Mouse (Mus musculus) stomach, embryonic 16.5 days (tissue): ENCODE data around the gene Zeb2. TPM values are rescaled to one million over a fixed set of nuclear protein-coding genes. Genes with fewer than 3 reads are reported as not detected.

Source experiments
- ATAC-seq: fragments of 200-750 bp; cut with Nextera tagmentation; 2 replicates; pipeline ENCODE4 v1.8.0; 2017; ENCODE audit warnings: moderate number of reproducible peaks, moderate TSS enrichment; ENCODE audit not compliant: insufficient read depth, low FRiP score
- H3K27ac ChIP-seq: fragments of 300-500 bp; sonication (generic); 2 replicates; pipeline ENCODE4 v1.5.1; 2014; ENCODE audit warnings: low read length
- H3K27me3 ChIP-seq: fragments of 300-500 bp; sonication (generic); 2 replicates; pipeline ENCODE4 v1.6.1; 2014; ENCODE audit warnings: low read length, control low read depth, mixed read lengths; ENCODE audit not compliant: control insufficient read depth, insufficient read depth
- H3K36me3 ChIP-seq: fragments of 300-500 bp; sonication (generic); 2 replicates; pipeline ENCODE4 v1.6.1; 2014; ENCODE audit warnings: low read length; ENCODE audit not compliant: control insufficient read depth, insufficient read depth
- H3K4me1 ChIP-seq: fragments of 300-500 bp; sonication (generic); 2 replicates; pipeline ENCODE4 v1.6.1; 2014; ENCODE audit warnings: low read length, control low read depth, mixed read lengths; ENCODE audit not compliant: control insufficient read depth, insufficient read depth
- H3K4me2 ChIP-seq: fragments of 300-500 bp; sonication (generic); 2 replicates; pipeline ENCODE4 v1.6.1; 2014; ENCODE audit warnings: low read depth, low read length, mixed read lengths
- H3K4me3 ChIP-seq: fragments of 300-500 bp; sonication (generic); replicated peaks from 2 replicates; pipeline ENCODE4 v1.5.1; 2014; ENCODE audit warnings: mild to moderate bottlenecking, low read length
- H3K9ac ChIP-seq: fragments of 300-500 bp; sonication (generic); 2 replicates; pipeline ENCODE4 v1.6.1; 2014; ENCODE audit warnings: low read length
- H3K9me3 ChIP-seq: fragments of 300-500 bp; sonication (generic); replicated peaks from 2 replicates; pipeline ENCODE4 v1.6.1; 2016; ENCODE audit warnings: low read length, control low read depth; ENCODE audit not compliant: control insufficient read depth
- WGBS: fragments of 180-500 bp; shearing (Covaris S2); extraction: QIAGEN DNeasy Blood & Tissue Kit; methylation state at CpG from one replicate; pipeline ENCODE4 v1.1.7; 2014; 5-methylcytosine and 5-hydroxymethylcytosine counted together
- polyA plus RNA-seq: library from polyadenylated mRNA; unstranded; fragments of >200 nt; fragmentation: Nextera tagmentation; extraction: Ambion mirVana; gene quantifications from 2 replicates; pipeline ENCODE4 v1.2.1, GENCODE M21; 2015

Gene Zeb2
- polyA plus RNA-seq, 1 experiment from 2014 or later = 50.6 TPM

DNA sequence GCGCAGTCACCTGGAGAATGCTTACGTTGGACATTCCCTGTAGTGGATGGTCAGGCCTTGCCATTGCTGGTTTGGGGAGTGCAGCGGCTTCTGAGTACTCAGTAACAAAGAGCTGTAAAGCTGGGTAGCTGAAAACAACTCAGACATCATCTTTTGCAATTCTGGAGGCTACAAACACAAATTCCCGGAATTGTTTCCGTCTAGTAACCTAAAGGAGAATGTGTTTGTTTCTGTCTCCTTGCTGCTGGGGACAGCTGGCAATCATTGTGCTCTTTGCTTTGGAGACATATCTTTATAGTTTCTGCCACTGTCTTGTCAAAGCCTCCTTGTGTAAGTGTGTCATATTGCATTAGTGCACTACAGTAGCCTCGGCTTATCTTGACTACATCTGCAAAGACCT lies 139.2 kb downstream of the Zeb2 start:
- Histone ChIP-seq H3K9me3 (no peaks in the 10 kb centered on the region), H3K27me3 (no peaks in the 10 kb centered on the region), H3K9ac (no peak overlapping the region), H3K27ac (no peak overlapping the region), H3K4me2 (no peak overlapping the region), H3K4me3 (no peak overlapping the region), H3K4me1 (peaks cover 9% of the 10 kb centered on the region; the same call in 1 of the 2 replicates), H3K36me3 (no peaks in the 10 kb centered on the region)
- no peak for ATAC-seq
- 74% methylated on average over 6 of the region's 6 CpGs for WGBS

DNA sequence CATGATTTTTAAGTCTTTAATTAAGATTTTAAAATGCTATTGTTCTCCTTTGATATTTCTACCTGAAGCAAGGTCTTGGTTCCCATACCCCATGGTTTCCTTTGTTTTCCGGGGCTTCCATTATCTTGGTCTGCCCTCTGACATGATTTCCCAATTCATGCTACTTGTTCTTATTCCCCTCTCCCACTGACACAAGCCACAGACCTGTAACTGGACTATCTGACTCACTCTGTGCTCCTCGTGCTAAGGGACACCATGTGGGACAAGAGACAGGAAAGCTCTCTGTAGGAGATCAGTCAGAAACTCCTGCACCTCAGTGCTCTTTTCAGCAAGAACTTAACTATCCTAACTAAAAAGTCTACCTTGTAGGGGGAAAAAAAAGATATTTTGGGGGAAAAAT lies 139.6 kb downstream of the Zeb2 start:
- 77% methylated on average over 2 of the region's 2 CpGs for WGBS
- no peaks in the 10 kb centered on the region for H3K36me3 ChIP-seq
- H3K27me3 ChIP-seq = no peaks in the 10 kb centered on the region
- no peak overlapping the region for H3K27ac ChIP-seq
- no peak overlapping the region for H3K4me2 ChIP-seq
- H3K9me3 ChIP-seq = no peaks in the 10 kb centered on the region
- ATAC-seq = no peak
- no peak overlapping the region for H3K4me3 ChIP-seq
- H3K9ac ChIP-seq = no peak overlapping the region
- peaks cover 9% of the 10 kb centered on the region; the same call in 1 of the 2 replicates for H3K4me1 ChIP-seq

DNA sequence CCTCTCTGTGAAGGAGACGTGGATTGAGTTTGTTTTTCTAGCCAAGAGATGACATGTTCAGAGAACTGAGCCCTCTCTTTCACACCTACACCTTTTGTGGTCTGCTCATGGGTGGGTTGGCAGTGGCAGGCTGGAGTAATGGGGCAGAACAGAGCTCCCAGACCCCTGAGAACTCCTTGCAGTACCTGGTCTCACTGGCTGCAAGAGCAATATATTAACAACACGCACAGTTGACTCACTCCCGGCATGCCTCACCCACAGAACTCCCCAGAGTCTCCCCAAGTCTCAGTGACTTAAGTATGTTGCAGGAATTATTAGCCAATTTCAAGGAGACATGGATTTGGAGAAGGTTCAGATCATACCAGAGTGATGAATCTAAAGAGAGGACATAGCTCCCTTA lies 140.1 kb downstream of the Zeb2 start:
- no peaks in the 10 kb centered on the region for H3K27me3 ChIP-seq
- no peaks in the 10 kb centered on the region for H3K36me3 ChIP-seq
- no peak overlapping the region for H3K9ac ChIP-seq
- no peak overlapping the region for H3K4me2 ChIP-seq
- ATAC-seq = no peak
- H3K9me3 ChIP-seq = no peaks in the 10 kb centered on the region
- WGBS = 61% methylated on average over 3 of the region's 3 CpGs
- H3K4me1 ChIP-seq = peaks cover 9% of the 10 kb centered on the region; the same call in 1 of the 2 replicates
- H3K27ac ChIP-seq = no peak overlapping the region
- H3K4me3 ChIP-seq = no peak overlapping the region

DNA sequence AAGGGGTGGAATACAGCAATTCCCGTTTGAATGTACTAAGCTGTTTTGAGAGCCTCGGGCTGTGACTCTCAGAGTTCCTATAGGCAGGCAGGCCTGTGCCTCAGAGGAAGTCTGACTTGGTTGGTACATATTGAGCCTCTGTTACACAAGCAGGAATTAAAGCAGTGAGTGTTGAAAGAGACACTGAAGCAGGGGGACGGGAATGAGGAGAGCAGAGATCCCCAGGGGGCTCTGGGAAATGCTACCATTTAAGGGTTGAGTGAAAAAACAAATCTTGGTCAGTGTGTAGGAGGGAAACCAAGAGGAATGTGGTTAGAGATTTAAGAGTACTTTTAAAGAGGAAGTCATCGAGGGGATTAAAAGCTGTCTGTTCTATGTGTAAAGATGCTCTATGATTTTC lies 140.7 kb downstream of the Zeb2 start:
- 39% methylated on average over 4 of the region's 4 CpGs for WGBS
- H3K9me3 ChIP-seq = no peaks in the 10 kb centered on the region
- no peaks in the 10 kb centered on the region for H3K36me3 ChIP-seq
- no peak overlapping the region for H3K4me3 ChIP-seq
- H3K27me3 ChIP-seq = no peaks in the 10 kb centered on the region
- H3K9ac ChIP-seq = no peak overlapping the region
- no peak overlapping the region for H3K27ac ChIP-seq
- H3K4me2 ChIP-seq = no peak overlapping the region
- peaks cover 9% of the 10 kb centered on the region; the same call in 1 of the 2 replicates for H3K4me1 ChIP-seq
- no peak for ATAC-seq

DNA sequence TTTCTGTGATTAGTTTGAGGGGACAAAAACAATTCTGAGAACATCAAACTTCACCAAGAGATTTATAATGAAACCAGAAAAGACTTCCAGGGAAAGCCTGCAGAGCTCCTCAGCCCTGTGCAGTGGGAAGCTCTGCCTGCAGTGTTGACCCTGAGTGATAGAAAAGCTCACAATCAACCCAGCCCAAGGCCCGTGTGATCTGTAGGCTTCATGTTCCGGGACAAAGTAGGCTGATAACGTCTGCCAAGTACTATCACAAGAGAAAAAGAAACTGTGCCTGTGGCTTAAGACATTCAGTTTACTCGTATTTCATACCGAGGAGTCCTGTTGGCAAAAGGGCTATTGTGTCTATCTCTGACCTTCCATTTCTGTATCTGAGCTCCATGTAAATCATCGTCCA lies 143.4 kb downstream of the Zeb2 start:
- no peaks in the 10 kb centered on the region for H3K9me3 ChIP-seq
- H3K27me3 ChIP-seq = no peaks in the 10 kb centered on the region
- no peak overlapping the region for H3K4me2 ChIP-seq
- no peak overlapping the region for H3K27ac ChIP-seq
- H3K9ac ChIP-seq = no peak overlapping the region
- no peaks in the 10 kb centered on the region for H3K36me3 ChIP-seq
- 78% methylated on average over 6 of the region's 6 CpGs for WGBS
- no peaks in the 10 kb centered on the region for H3K4me1 ChIP-seq
- H3K4me3 ChIP-seq = no peak overlapping the region
- no peak for ATAC-seq

DNA sequence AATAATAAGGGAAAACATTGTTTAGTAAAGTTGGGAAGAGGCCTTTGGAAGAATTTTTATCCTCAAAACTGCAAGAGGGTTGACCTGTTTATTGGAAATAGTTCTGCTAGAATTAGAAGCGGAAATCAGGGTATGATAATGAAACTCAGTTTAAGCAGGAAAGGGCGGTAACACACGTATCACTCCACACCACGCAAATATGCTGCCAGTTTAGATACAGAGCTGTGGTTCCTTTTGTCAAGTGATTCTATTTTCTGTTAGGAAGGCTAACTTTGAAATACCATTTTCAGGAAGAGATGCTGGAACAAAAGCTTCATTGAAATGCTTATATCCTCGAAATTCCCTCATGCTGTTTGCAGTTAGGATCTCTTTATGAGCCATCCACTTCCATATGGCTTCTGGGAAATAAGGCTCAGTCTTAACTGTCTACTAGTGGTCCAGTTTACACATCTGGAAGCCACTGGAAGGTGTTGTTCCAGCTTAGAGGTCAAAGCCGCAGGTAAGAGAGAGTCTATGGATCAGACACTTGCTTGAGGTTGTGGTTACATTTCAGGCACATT lies 147.0 kb downstream of the Zeb2 start:
- H3K4me1 ChIP-seq = no peaks in the 10 kb centered on the region
- H3K27ac ChIP-seq = no peak overlapping the region
- H3K4me2 ChIP-seq = no peak overlapping the region
- H3K9me3 ChIP-seq = no peaks in the 10 kb centered on the region
- no peaks in the 10 kb centered on the region for H3K36me3 ChIP-seq
- H3K9ac ChIP-seq = no peak overlapping the region
- no peak overlapping the region for H3K4me3 ChIP-seq
- H3K27me3 ChIP-seq = no peaks in the 10 kb centered on the region
- 93% methylated on average over 6 of the region's 6 CpGs for WGBS
- no peak for ATAC-seq

DNA sequence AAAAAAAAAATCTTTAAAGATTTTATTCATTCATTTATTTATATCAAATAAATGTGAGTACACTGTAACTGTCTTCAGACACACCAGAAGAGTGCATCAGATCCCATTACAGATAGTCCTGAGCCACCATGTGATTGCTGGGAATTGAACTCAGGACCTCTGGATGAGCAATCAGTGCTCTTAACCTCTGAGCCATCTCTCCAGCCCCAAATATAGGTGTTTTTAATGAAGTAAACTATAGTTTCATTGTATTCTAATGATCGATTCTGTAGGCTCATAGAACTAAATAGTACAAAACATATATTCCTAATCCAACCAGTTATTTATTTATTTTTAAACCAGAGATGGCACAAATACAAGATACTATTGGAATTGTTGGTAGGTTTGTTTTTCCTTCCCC lies 147.6 kb downstream of the Zeb2 start:
- H3K4me2 ChIP-seq = no peak overlapping the region
- H3K27ac ChIP-seq = no peak overlapping the region
- 94% methylated on average over 1 of the region's 1 CpGs for WGBS
- no peaks in the 10 kb centered on the region for H3K9me3 ChIP-seq
- H3K27me3 ChIP-seq = no peaks in the 10 kb centered on the region
- no peak overlapping the region for H3K9ac ChIP-seq
- no peaks in the 10 kb centered on the region for H3K36me3 ChIP-seq
- H3K4me3 ChIP-seq = no peak overlapping the region
- H3K4me1 ChIP-seq = no peaks in the 10 kb centered on the region
- ATAC-seq = no peak

DNA sequence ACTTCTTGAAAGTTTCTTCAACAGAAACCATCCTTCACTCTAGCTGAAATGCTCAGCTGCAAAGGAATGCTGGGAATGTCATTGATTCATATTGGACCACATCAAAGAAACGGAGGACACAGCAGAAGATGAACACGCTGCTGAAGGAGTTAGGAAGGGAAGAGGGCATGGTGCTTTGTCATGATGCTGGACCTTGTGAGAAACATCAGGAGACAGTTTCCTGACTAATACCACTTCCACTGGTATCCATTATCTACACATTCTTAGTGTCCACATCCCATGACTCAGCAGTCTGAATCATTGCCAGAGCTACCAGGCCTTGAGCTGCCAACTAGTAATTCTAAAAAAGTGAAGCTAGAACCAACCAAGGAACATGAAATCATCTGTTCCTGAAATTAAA lies 148.0 kb downstream of the Zeb2 start:
- H3K4me3 ChIP-seq = no peak overlapping the region
- H3K4me2 ChIP-seq = no peak overlapping the region
- WGBS = 71% methylated on average over 2 of the region's 2 CpGs
- no peak overlapping the region for H3K27ac ChIP-seq
- no peaks in the 10 kb centered on the region for H3K4me1 ChIP-seq
- no peak for ATAC-seq
- no peaks in the 10 kb centered on the region for H3K36me3 ChIP-seq
- no peaks in the 10 kb centered on the region for H3K9me3 ChIP-seq
- H3K27me3 ChIP-seq = no peaks in the 10 kb centered on the region
- no peak overlapping the region for H3K9ac ChIP-seq

DNA sequence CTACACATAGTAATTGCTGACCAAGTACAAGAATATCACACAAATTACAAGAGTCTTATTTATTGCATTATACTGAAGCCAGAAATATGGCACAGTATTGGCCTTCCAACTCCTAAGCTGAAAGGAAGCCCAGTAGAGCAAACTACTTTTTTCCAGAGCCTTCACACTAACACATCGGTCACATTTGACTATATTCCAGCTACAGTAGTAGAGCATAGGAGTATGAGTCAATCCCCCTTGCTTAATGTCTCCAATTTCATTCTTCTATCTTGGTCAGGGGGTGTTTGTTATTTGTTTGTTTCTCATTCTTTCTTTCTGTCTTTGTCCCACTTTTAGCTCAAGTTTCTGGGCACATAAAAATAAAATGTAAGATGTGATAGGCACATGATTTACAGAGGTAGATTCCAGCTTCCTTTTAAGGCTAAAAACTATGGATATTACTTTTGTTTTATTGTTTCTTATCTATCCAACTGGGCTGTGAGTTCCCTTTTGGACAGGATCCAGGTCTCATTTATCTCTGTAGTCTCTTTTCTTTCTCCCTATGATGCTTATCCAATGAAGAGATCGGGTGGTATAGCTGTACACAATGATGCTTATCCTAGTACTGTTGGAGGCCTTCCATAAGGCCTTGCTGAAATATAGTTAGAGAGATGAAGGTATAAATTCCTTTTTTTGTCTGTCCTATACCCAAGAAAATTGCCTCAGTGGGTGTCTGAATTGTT lies 151.2 kb downstream of the Zeb2 start:
- H3K9me3 ChIP-seq = no peaks in the 10 kb centered on the region
- no peak overlapping the region for H3K9ac ChIP-seq
- H3K4me1 ChIP-seq = no peaks in the 10 kb centered on the region
- H3K36me3 ChIP-seq = no peaks in the 10 kb centered on the region
- no peak overlapping the region for H3K4me2 ChIP-seq
- no peak for ATAC-seq
- H3K4me3 ChIP-seq = no peak overlapping the region
- no peaks in the 10 kb centered on the region for H3K27me3 ChIP-seq
- 50% methylated on average over 2 of the region's 2 CpGs for WGBS
- no peak overlapping the region for H3K27ac ChIP-seq
